Mouse (Mus musculus): ENCODE results near the gene Xirp1. TPM values are rescaled to one million over a fixed set of nuclear protein-coding genes. Genes with fewer than 3 reads are reported as not detected.

Gene Xirp1
- under 1 TPM in 1 of 2 experiments, not detected in 1; 0.80 TPM for total RNA-seq (2021)
- long read RNA-seq, experiment 1, partial matches to known transcripts, result 0 of 1 reads
- long read RNA-seq, experiment 1, other reads (novel, unspliced or antisense), result 1 of 1 reads
- long read RNA-seq, experiment 2, partial matches to known transcripts, result 0 of 1 reads
- long read RNA-seq, experiment 2, other reads (novel, unspliced or antisense), result 1 of 1 reads

DNA sequence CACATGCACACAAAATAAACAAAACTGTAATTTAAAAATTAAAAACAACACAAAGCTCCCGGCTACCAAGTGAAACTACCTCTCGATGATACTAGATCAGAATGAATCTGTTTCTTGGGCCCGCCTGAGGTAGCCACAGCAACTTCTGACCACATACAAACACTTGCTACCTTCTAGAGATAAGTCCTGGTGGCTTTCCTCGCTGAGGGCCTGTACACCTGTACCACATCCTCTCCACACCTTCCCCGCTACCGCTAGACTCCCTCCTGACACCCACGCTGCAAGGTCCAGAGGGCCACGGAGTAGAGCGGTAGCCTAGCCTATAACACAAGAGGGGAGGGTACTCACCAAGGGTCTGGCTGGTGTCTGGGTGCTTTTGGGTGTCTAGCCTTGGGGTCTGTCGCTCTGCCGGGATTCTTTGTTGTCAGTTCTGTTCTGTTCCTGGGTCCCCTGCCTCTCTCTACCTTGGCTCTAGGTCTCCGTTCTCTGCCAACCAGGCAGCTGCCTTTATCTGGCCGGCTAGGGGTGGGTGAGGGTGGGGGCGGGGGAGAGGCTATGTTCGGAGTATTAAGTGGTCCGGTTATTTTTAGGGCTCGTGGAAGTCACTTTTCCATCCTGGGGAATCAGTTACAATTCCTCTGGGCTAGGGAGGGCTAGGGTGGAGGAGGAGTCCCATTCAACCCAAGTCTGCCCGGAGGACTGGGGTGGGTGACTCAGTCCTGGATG, at the start of gene Xirp1:
Gene Xirp1 (minus strand): TSS at position 513 of the 726 bp plus-strand sequence.
- no peak for DNase-seq (ENCODE audit: low spot score in 2 of 2)

DNA sequence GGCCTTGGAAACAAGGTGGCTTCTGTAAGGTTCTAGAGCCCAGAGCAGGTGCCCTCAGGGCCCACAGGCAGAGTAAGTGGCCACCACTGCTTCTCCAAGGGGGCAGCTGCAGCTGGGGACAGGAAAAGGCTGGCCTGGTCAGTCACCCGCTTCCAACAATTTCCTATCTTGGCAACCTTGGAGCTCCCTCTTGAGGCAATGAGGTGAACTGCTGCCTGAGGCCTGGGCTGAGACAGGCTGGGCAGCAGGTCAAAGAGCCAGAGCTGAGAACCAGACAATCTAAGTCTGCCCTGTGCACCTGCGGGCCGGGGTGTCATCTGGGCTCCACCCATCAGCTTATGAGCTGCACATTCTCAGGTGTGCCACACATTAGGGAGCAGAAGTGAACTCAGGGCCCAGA, 49.8 kb upstream of the Xirp1 start:
- DNase-seq (ENCODE audit: low spot score in 2 of 2), result peak; percentile 84 to 85

DNA sequence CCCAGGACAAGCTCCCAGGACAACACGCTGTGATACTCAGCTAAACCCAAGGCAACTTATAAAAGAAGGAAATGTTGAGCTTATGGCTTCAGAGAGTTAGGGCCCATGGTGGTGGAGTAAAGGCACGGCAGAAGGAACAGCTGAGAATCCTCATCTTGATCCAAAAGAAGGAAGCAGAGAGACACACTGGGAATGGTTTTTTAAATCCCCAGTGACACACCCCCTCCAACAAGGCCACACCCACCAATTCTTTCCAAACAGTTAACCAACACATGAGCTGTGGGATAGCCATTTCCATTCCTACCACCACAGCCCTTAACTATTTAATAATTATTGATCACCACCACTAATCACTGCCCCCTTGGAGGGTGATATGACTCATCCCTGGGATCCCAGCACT, 47.9 kb upstream of the Xirp1 start:
- no peak for DNase-seq (ENCODE audit: low spot score in 2 of 2)

DNA sequence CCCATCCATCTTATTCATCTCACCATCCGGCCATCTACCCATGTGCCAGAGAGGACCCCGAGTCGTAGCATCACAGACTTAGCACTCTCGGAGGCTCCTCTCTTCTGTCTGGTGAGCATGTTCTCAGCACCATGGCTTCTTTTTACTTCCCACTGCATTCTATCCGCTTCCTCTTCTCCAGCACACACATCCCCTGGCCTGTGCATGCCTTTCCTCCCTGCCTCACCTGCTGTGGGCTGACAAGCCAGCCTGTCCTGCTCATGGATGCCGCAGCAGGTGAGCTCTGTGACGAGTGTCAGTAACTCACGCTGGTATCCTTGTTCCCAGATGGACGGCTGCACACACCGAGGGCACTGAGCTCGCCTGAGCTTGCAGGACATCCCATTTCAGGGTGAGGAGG, 46.4 kb upstream of the Xirp1 start, which contains the start of gene Cx3cr1:
Gene Cx3cr1 (minus strand): TSS at position 101 of the 400 bp plus-strand sequence.
- no peak for DNase-seq (ENCODE audit: low spot score in 2 of 2)

DNA sequence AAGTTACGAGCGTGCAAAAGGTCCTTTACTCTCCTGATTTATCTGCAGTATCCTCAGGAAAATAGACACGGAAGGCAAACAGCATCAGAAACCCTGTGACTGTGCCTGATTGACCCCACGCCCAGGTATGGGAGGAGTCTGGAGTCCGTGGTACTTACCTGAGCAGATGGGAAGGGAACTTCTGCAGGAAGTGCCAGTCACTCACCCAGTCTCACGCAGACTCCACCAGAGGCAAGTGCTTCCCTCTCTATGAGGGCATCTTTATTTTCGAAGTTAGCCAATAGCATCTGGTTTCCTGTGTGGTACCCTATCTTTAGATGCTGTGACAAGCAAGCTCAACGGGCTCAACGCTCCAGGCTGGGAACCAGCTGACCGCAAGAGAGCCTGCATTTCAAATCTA, 44.6 kb upstream of the Xirp1 start:
- no peak for DNase-seq (ENCODE audit: low spot score in 2 of 2)

DNA sequence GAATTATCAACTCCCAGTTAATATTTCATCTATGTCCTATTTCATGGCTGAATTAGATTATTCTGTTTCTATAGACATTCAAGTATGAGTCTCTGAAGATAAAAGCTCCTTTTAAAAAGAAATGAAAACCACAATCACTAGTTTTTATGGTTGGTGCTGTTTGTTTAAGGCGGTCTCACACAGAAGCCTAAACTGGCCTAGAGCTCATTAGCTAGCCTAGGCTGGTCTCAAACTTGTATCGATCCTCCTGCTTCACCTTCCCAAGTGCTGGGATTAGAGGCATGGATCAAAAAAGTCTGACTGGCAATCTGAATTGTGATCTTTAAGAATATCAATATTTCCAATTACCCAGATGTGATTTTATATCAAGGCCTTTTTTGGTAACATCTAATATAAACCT, 44.2 kb upstream of the Xirp1 start:
- DNase-seq (ENCODE audit: low spot score in 2 of 2), result no peak

DNA sequence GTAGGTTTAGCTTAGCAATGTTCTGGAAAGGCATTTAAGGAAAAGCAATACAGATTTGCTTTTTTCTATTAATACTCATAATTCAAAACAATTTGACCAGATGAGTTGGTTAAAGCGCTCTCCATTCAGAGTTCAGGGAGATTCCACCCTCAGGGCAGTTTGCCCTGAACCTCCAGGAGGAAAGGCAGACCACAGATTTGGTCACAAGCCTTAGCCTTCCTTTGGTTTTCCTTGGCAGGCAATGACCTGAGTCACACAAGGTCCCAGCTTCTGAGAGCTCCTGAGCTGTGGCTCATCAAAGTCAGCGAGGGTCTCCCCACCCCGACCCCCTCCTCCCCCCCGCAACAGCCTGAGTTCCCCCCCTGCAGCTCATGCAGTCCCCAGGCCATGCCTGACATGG, 40.9 kb upstream of the Xirp1 start:
- DNase-seq (ENCODE audit: low spot score in 2 of 2), result no peak

DNA sequence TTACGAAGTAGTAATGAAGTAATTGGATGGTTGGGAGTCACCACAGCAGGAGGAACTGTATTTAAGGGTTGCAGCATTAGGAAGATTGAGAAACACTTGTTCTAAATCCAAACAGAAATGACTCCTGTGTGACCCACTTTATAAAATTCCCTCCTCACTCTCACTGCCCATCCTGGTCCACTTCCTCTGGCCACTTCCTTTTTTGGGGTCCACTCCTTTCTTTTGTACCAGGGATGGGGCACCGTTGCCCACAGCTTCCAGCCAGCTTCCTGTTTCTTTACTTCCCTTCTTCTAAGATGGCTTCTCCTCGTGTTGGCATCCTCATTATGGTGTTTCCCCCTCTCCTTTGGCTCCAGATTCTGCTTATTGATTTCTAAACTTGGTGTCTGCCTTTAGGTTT, 35.3 kb upstream of the Xirp1 start:
- no peak for DNase-seq (ENCODE audit: low spot score in 2 of 2)

DNA sequence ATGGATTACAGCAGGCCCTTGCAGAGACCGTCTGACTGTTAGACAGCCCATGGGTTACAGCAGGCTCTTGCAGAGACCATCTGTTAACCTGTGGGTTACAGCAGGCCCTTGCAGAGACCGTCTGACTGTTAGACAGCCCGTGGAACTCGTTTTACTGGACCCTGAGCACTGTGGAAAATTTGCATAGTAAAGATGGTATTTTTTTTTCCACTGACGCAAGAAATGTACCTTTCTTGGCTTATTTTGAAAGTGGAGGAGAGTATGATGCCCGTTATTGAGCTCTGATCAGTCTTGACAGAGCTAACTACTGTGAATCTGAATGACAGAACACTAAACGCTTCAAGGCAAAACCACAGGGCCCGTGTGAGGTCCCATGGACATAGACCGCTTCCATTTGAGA, 32.8 kb upstream of the Xirp1 start:
- no peak for DNase-seq (ENCODE audit: low spot score in 2 of 2)

DNA sequence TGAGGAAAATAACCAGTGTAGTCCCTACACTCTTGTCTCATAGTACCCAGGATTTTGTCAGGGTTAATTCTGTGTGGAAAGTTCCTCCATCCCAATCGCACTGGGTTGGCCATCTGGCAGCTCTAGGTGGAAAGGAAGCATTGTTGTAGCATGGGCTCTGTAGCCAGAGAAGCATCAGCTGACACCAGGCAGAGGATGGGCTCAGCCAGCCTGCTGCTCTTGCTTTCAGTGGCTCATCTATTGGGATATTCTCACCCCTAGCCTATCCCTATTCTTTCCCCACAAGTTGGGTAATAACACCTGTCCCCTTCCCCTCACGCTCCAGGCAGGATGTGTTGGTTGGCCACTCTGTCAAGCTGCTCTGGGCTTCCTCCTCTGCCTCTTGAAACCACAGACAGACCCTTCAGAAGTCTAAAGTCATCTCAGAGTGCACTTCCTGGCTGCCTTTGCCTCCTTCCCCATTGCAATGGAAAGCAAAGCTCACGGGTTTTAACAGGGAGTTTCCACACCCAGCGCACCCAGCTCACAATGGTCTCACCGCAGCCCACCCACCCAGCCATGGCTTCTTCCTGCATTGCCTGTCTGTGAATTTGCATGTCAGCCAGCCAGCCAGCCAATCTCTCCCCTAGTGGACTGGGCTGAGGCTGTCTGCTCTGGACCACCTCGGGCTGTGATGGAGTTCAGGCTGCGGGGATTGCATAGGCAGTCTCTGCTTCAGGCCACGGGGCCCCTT, 31.3 kb upstream of the Xirp1 start:
- no peak for DNase-seq (ENCODE audit: low spot score in 2 of 2)

DNA sequence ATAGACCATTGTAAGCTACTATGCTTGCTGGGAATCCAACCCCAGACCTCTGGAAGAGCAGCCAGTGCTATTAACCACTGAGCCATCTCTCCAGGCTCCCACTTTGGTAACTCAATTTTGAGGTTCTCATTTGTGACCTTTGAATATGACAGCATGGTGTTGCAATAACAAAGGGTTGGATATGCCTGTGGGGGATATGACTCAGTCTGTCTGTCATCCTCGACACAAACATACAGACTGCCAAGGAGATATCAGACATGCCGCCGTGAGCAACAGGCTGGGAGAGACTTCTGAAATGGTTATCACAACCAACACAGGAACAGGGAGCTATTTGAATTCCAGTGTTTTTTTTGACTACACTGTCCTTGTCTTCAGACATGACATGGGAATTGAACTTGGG, 26.0 kb upstream of the Xirp1 start:
- peak in 1 of 2 experiments; percentile 18 for DNase-seq (ENCODE audit: low spot score in 2 of 2)

DNA sequence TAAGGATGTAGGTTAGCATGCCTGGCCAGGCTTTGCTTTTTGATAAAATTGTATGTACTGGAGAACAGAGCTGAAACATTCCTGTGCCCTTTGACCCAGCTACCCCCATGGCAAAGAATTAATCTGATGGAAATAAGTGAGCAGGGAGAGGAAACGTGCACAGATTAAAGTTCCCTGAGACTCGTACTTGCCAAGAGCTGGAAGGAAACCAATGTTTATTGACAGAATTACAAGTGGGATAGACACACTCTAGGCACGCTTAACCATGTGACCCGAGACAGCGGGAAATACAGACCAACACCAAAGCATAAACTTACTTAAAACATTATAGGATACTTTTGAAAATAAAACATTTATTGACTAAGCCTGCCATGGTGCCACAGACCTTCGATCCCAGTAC, 25.1 kb upstream of the Xirp1 start:
- no peak for DNase-seq (ENCODE audit: low spot score in 2 of 2)

DNA sequence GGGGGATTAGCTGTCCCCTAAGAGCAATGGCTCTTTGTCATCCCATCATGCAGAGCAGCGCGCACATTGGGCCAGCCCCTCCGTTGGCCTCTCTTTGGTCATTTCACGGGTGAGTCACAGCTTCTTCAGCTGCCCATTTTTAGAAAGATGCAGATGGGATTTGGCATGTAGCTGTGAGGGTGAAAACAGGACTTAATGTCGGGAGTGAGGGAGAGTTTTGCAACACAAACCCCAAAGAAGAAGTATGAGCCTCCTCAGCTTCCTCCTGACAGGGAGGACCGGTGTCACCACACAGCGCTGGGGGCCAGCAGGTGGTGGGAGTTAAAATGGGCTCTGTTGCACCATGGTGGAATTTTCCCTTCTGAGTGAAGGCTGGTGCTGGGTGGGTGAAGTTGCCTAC, 19.7 kb upstream of the Xirp1 start:
- DNase-seq (ENCODE audit: low spot score in 2 of 2), result no peak

DNA sequence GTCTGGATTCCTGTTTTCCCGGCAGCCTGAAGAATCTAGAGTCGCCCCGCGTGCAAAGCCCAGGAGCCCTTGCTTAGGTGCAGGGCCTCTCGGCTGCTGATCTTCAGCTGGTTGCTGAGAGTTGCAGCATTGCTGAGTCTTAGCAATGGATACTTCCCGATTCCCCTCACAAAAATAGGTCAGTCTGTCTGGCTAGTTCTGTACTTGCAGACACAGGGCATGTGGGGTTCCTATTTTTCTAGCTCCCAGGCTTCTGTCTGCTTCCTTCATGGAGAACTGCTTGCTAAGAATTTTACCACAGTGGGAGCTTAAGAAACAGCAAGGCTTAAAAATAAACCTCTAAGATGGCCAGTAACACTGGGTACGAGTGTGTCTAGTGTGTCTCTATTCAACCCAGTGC, 14.0 kb upstream of the Xirp1 start:
- DNase-seq (ENCODE audit: low spot score in 2 of 2), result no peak

DNA sequence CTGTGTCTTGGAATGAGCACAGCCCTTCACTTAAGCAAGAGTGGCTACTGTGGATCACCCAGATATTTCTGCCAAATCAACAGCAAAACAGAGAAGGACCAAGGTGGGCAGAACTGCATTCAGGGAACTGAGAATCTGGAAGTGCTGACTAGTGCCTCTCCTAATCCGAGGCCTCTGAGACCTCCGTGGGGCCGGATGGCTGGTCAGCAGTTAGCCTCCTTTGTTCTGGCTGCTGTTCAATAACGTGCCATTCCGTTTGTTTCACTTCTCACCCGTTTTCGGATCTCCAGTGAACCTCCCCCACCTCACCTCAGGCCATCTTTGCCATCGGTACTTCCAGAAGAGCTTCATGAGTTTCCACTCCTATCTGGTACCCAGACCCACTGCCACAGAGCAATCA, 11.0 kb upstream of the Xirp1 start:
- DNase-seq (ENCODE audit: low spot score in 2 of 2), result no peak

DNA sequence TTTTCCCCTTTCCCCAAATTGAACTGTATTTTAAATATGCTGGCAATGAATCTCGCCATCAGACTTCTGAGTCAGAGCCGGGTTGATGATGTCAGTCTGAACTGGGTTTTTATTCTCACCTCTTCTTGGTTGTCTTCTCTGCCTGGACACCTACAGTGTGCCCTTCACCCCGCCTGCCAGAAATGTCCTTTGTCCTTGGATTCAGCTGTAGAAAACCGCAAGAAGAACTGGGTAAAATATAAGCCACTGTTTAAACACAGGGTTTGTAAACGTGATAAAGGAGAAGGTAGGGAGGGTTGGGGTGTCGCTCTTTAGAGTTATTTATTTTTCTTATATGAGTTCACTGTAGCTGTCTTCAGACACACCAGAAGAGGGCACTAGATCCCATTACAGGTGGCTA, 9.3 kb upstream of the Xirp1 start:
- DNase-seq (ENCODE audit: low spot score in 2 of 2), result no peak

DNA sequence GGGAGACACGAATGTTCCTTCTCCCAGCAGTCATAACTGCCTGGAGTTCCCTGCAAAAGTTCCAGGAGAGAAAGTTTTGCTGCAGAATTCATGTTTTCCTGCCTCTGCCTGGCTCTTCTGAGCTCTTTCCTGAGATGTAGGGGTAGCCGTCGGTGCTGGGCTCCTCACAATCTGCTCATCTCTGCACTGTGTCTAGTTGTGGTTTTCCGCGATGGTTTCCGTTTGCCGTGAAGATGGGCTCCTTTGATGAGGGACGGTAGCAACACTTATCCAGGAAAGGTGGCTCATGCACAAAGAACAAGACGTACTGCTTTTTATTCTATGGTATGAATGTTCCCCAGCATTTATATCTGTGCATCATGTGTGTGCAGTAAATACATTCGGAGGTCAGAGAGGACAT, 7.0 kb upstream of the Xirp1 start:
- no peak for DNase-seq (ENCODE audit: low spot score in 2 of 2)

DNA sequence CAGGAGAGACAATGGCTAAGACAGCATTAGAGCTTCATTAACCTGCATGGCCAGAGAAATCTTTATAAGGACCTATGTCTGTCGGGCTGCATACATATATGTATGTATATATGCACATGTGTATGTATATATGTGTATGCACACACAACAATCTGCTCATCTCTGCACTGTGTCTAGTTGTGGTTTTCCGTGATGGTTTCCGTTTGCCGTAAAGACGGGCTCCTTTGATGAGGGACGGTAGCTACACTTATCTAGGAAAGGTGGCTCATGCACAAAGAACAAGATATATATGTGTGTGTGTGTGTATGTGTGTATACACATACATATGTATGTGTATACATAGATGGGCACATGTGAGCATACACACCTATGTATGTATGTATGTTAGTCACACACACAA, 6.5 kb upstream of the Xirp1 start:
- DNase-seq (ENCODE audit: low spot score in 2 of 2), result no peak

DNA sequence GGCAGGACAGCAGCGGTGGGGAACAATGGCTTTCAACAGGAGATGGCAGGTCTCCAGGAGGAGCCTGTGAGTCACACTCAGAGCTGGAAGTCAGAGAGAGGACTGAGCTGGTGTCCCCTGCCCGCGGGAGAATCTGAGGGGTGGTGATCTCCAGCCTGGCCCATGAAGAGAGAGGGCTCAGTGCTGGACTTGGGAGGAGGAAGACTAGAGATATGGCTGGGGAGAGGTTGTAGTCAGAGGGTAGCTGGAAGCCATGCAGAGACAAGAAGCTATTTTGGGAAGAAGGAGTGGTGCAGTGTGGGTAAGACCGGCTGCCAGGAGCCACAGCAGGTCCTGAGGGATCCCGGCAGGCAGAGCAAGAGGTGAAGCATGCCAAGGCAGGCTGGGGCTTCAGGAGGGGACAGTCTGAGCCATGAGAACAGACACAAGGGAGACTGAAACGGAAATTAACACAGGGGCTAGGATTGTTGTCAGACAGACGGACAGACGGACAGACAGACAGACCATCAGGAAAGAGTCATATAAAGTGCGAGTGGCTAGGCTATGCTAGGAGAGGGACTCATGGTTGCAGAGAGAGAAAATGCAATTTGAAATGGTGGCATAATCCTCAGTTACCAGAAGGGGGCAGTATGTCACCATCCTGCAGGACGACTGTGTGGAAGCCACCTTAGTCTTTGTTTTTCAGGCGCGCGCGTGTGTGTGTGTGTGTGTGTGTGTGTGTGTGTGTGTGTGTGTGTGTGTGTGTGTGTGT, 4.2 kb upstream of the Xirp1 start:
- DNase-seq (ENCODE audit: low spot score in 2 of 2), result peak in 1 of 2 experiments; percentile 52

DNA sequence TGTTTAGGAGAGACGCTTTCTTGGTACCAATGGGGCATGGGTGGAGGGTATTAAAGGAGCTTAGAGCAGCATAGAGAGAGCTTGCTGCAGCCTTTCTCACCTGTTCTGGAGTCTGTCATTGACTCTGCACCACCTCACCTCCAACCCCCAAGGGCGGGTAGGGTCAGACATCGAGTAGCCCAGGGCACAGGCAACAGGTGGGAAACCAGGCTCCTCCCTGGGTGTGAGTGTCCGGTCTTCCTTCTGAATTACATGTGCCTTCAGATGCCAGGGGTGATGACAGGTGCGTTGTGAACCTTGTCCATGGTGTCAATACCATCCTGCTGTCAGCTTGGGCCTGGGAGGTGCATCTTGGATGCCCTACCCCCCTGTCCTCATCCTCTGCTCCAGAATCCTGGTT, 1.2 kb upstream of the Xirp1 start:
- no peak for DNase-seq (ENCODE audit: low spot score in 2 of 2)

DNA sequence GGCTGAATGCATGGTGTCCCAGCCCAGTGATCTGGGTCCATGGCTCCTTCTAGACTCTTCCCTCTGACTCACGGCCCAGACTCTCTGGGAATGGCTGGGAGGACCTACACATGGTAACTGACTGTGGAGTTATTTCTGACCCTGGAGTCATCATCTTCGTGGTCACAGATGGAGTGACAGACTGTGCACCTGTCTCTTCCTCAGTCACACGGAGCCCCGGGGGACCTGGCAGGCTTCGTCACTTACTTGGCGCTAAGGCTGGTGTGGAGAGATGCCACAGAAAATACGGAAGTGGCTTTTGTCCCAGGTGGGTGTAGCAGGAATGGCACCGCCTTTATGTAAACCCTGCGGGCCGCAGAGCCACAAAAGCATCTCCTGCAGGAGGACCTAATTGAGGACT, 773 bp upstream of the Xirp1 start:
- no peak for DNase-seq (ENCODE audit: low spot score in 2 of 2)

DNA sequence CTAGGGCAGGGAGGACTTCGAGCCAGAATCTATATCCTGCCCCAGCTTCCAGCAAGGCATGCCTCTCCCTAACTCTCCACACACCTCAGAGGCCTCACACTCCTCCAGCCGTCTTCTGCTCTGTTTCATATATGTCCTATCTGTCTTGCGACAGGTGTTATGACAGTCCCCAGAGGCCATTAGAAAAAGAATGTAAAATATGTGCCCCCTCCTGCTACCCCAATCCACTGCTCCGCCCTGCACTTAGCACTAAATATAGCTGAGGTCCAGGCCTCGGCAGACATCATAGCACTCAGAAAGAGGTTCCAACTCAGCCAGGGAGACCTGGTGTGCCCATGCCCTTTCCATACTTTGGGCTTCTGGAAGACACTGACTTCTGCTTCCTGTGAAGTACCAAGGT, 2.2 kb downstream of the Xirp1 start:
- DNase-seq (ENCODE audit: low spot score in 2 of 2), result no peak

Data from adrenal gland, adult 18-20 months (tissue).